Mouse (Mus musculus) liver, postnatal 0 days (tissue): ENCODE results near the gene Mus81. TPM values are rescaled to one million over a fixed set of nuclear protein-coding genes. Genes with fewer than 3 reads are reported as not detected.

Source experiments
- ATAC-seq: fragments of 200-750 bp; cut with Nextera tagmentation; 2 replicates; pipeline ENCODE4 v1.8.0; 2017; ENCODE audit warnings: mild to moderate bottlenecking, moderate library complexity
- DNase-seq: peaks from one replicate; pipeline ENCODE4 v3.0.0-alpha.2; 2016
- H3K27ac ChIP-seq: fragments of 300-500 bp; sonication (generic); 2 replicates; pipeline ENCODE4 v1.5.1; 2014; ENCODE audit warnings: antibody characterized with exemption, moderate library complexity, mild to moderate bottlenecking, low read depth
- H3K27me3 ChIP-seq: fragments of 300-500 bp; sonication (generic); 2 replicates; pipeline ENCODE4 v1.6.1; 2014; ENCODE audit warnings: low read length, control low read depth, mixed read lengths; ENCODE audit not compliant: insufficient read depth
- H3K36me3 ChIP-seq: fragments of 300-500 bp; sonication (generic); replicated peaks from 2 replicates; pipeline ENCODE4 v1.6.1; 2014; ENCODE audit warnings: mild to moderate bottlenecking, control low read depth, low read length, moderate library complexity, mixed read lengths; ENCODE audit not compliant: insufficient read depth
- H3K4me1 ChIP-seq: fragments of 300-500 bp; sonication (generic); 2 replicates; pipeline ENCODE4 v1.6.1; 2014; ENCODE audit warnings: antibody characterized with exemption, mild to moderate bottlenecking, control low read depth; ENCODE audit not compliant: insufficient read depth
- H3K4me2 ChIP-seq: fragments of 300-500 bp; sonication (generic); 2 replicates; pipeline ENCODE4 v1.6.1; 2014; ENCODE audit warnings: low read depth, mild to moderate bottlenecking, low read length, moderate library complexity, mixed read lengths
- H3K4me3 ChIP-seq: fragments of 300-500 bp; sonication (generic); 2 replicates; pipeline ENCODE4 v1.5.1; 2014; ENCODE audit warnings: low read depth, low read length
- H3K9ac ChIP-seq: fragments of 300-500 bp; sonication (generic); replicated peaks from 2 replicates; pipeline ENCODE4 v1.6.1; 2014; ENCODE audit warnings: mild to moderate bottlenecking, moderate library complexity
- H3K9me3 ChIP-seq: fragments of 300-500 bp; sonication (generic); 2 replicates; pipeline ENCODE4 v1.6.1; 2016; ENCODE audit warnings: mild to moderate bottlenecking, control low read depth, low read length, mixed read lengths
- CTCF ChIP-seq: sonication (generic); IDR thresholded peaks from 2 replicates; pipeline ENCODE4 v1.5.1; 2016; ENCODE audit warnings: antibody characterized with exemption, low read depth
- EP300 ChIP-seq: IDR thresholded peaks from 2 replicates; pipeline ENCODE4 v1.6.1; 2016; ENCODE audit warnings: antibody characterized with exemption, low read depth, mild to moderate bottlenecking
- WGBS: fragments of 180-500 bp; shearing (Covaris S2); extraction: QIAGEN DNeasy Blood & Tissue Kit; methylation state at CpG from one replicate; pipeline ENCODE4 v1.1.7; 2014; ENCODE audit not compliant: insufficient replicate concordance; 5-methylcytosine and 5-hydroxymethylcytosine counted together
- polyA plus RNA-seq: library from polyadenylated mRNA; unstranded; fragments of >200 nt; fragmentation: Nextera tagmentation; extraction: Ambion mirVana; gene quantifications from 2 replicates; pipeline ENCODE4 v1.2.1, GENCODE M21; 2015

Gene Mus81
- polyA plus RNA-seq, 1 experiment from 2014 or later = 11.9 TPM

DNA sequence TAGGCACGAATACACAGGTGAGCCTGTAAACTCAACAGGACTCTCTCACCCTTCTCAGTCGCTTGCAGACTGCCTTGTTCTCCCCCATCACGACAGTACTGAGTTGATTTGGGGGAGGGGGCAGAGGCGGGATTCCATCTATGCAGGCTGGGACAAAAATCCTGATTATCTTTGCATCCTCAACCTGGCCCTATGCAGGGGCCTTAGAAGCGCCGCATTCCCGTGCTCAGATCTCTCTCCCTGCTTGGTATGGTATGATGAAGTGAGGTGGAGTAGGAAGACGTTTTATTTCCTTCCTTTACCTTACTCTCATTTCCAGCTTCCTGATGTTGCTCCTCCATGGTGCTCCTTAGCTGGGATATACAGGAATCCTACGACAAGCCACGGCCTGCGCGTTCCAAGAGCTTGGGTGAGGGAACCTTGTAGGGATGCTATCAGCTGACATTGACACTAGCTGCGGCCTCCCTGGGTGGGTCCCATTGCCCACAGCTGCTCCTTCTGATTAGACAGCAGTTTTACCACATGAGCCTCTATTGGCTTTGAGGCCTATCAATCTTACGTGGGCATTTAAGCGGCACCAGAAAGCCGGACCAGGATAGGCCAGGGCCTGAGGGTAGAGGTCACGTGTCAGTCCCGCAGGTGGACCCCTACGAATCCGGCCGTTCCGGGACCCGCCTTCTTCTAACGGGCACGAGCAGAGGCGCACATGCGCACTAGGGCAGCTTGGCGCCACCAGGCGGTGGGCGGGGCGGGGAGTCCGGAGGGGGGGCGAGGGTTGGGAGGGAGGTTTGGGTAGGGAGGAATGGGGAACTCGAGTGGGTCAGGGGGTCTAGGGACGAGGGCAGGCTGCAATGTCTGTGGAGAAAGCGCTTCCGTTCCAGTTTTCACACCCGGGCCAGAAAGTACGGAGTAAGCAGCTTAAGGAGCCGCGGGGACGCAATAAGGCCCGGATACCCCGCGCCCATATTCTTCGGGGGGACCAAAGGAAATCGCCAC is 22.1 kb upstream of the Mus81 start, which contains the start of gene Snx32:
TSS of gene Snx32 (minus strand) at position 508 of the 996 bp plus-strand sequence.
- peak within 1 kb of the TSS; percentile 70 for H3K27ac ChIP-seq
- no peaks in the 10 kb centered on the region for H3K9me3 ChIP-seq
- H3K4me3 ChIP-seq = peak within 1 kb of the TSS; percentile 54
- H3K4me2 ChIP-seq = peak within 1 kb of the TSS; percentile 92
- no peaks in the 10 kb centered on the region for H3K36me3 ChIP-seq
- H3K9ac ChIP-seq = peak within 1 kb of the TSS; percentile 64
- peak; percentile 58 for TF ChIP-seq CTCF
- peak; percentile 85 for TF ChIP-seq EP300
- DNase-seq = peak; percentile 96
- peaks cover 29% of the 10 kb centered on the region for H3K4me1 ChIP-seq
- ATAC-seq = peak; percentile 100
- WGBS = 3% methylated on average over 47 of the region's 47 CpGs
- no peaks in the 10 kb centered on the region for H3K27me3 ChIP-seq

DNA sequence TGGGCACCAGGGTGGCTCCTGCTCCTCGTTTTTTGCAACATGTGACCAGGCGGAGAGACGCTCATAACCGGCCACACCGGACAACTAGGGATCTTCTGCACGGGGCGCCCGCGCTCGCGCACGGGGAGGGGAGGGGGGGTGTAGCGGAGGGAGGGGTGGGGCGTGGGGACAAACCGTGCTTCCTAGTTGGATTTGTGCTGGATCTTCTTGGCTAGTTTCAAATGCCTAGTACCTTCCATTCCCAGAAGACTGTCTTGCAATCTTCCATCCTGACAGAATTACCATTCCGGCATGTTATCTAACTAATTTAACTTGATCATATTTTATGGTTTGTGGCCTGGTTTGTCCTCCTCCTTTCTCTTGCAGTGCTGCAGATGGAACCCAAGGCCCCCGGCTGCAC is 15.5 kb upstream of the Mus81 start, which contains the start of gene 1700020D05Rik:
TSS of gene 1700020D05Rik (minus strand) at position 101 of the 400 bp plus-strand sequence.
- TF ChIP-seq CTCF (no peak), EP300 (no peak)
- H3K4me3 ChIP-seq = no peak within 1 kb of the TSS
- H3K9me3 ChIP-seq = no peaks in the 10 kb centered on the region
- no peak within 1 kb of the TSS for H3K27ac ChIP-seq
- H3K27me3 ChIP-seq = no peaks in the 10 kb centered on the region
- 83% methylated on average over 17 of the region's 17 CpGs for WGBS
- H3K9ac ChIP-seq = no peak within 1 kb of the TSS
- ATAC-seq (no peak), DNase-seq (no peak)
- H3K4me1 ChIP-seq = no peaks in the 10 kb centered on the region
- H3K36me3 ChIP-seq = no peaks in the 10 kb centered on the region
- H3K4me2 ChIP-seq = no peak within 1 kb of the TSS

DNA sequence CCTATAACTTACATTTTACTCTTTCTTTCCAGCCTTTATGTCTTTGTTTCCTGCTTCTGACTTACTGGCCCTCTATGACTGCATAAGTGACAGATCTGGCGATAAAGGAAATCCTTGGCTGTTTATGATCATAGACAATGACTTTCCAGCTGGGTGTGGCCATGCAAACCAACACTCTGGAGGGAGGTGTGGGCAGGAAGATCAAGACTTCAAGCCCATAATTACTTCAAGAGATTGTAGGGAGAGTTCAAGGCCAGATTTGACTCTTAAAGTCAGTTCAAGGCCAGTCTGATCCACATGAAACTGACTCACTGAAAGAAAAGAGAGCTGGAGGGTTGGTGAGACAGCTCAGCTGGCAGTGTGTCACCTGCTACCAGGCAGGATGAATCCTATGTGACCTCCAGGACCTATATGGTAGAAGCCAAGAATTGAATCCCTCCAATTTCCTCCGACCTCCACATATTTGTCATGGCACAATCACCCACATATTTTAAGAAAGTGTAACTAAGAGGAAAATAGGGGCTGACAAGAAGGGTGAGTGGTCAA is 12.2 kb upstream of the Mus81 start:
- no peak overlapping the region for H3K27ac ChIP-seq
- ATAC-seq (no peak), DNase-seq (no peak)
- no peak overlapping the region for H3K4me3 ChIP-seq
- no peak overlapping the region for H3K4me2 ChIP-seq
- no peaks in the 10 kb centered on the region for H3K9me3 ChIP-seq
- H3K9ac ChIP-seq = no peak overlapping the region
- WGBS = 81% methylated on average over 2 of the region's 2 CpGs
- H3K27me3 ChIP-seq = no peaks in the 10 kb centered on the region
- TF ChIP-seq EP300 (no peak), CTCF (no peak)
- H3K36me3 ChIP-seq = peaks cover 22% of the 10 kb centered on the region
- no peaks in the 10 kb centered on the region for H3K4me1 ChIP-seq

DNA sequence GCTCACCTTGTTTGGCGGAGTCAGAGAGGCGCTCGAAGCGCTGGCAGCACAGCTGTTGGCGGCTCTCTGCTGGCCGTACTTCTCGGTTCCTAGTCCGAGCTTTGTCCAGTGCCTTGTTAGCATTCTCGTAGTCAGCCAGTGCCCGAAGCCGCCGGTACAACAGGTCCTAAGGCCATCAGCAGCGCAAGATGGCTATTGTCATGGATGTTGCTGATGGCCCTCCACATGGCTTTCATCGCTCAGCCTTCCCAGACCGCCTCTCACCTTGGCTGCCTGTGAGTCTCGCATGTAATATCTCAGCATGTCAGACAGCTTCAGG is 7.8 kb upstream of the Mus81 start:
- no peak overlapping the region for H3K4me3 ChIP-seq
- peaks cover 47% of the 10 kb centered on the region for H3K36me3 ChIP-seq
- TF ChIP-seq CTCF (no peak), EP300 (no peak)
- 89% methylated on average over 16 of the region's 16 CpGs for WGBS
- H3K27me3 ChIP-seq = no peaks in the 10 kb centered on the region
- H3K27ac ChIP-seq = no peak overlapping the region
- ATAC-seq (no peak), DNase-seq (no peak)
- H3K4me2 ChIP-seq = no peak overlapping the region
- peaks cover 7% of the 10 kb centered on the region; the same call in 1 of the 2 replicates for H3K4me1 ChIP-seq
- H3K9me3 ChIP-seq = no peaks in the 10 kb centered on the region
- no peak overlapping the region for H3K9ac ChIP-seq

DNA sequence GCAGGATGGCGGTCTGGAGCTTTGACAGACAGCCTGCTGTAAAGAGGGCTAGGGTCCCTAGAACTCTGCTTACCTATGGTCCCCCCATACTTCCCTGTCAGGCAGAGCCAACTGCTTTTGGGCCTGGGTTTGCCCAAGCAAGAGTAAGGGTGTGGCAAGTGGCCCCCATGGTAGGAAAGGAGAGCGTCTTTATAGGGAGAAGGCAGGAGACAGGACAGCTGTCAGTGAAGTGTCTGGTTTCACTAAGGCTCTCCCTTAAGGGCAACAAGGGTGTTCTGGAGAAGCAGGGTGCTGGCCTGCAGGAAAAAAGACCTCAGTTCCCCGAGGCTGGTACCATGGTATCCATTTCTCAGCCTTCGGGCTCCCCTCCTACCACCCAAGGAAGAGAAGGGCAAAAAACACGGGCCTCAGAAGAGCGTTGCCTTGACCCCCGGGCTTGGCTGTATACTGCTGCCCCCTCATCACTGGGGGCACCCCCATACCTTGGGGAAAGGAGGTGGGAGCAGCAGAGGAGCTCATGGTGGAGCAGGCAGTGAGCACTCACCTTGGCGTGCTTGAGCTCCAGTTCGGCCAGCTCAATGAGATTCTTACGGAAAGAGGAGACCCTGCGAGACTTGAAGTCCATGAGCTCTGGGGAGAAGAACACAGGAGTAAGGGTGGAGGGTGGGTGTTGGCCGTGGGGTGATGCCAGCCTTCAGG is 7.3 kb upstream of the Mus81 start:
- Histone ChIP-seq H3K9me3 (no peaks in the 10 kb centered on the region), H3K4me1 (peaks cover 7% of the 10 kb centered on the region; the same call in 1 of the 2 replicates), H3K27ac (no peak overlapping the region), H3K36me3 (peaks cover 47% of the 10 kb centered on the region), H3K4me3 (no peak overlapping the region), H3K9ac (no peak overlapping the region), H3K4me2 (no peak overlapping the region), H3K27me3 (no peaks in the 10 kb centered on the region)
- TF ChIP-seq CTCF (no peak), EP300 (no peak)
- DNase-seq = no peak
- no peak for ATAC-seq
- 84% methylated on average over 12 of the region's 12 CpGs for WGBS

DNA sequence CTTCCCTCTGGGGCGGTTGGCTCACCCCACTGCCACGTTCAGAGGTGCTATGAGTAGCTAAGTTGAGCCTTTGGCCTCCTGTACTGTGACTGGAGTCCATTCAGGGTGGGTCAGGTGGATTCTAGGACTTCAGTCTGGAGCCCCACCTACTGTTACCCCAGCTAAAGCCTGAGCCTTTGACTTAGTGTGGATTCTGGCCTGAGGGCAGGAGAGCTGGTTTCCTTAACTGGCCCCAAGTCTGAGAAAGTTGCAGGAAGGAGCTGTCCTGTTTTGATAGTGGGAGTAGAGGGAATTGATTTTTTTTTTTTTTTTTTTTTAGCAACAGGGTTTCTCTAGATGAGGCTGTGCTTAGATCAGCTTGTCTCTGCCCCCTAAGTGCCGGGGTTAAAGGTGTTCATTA is 6.1 kb upstream of the Mus81 start:
- no peak overlapping the region for H3K27ac ChIP-seq
- H3K27me3 ChIP-seq = no peaks in the 10 kb centered on the region
- H3K9me3 ChIP-seq = no peaks in the 10 kb centered on the region
- TF ChIP-seq CTCF = no peak
- TF ChIP-seq EP300 = no peak
- DNase-seq = no peak
- H3K9ac ChIP-seq = no peak overlapping the region
- H3K4me1 ChIP-seq = peaks cover 12% of the 10 kb centered on the region
- no peak for ATAC-seq
- no peak overlapping the region for H3K4me3 ChIP-seq
- WGBS = 85% methylated on average over 3 of the region's 3 CpGs
- H3K4me2 ChIP-seq = no peak overlapping the region
- H3K36me3 ChIP-seq = peaks cover 47% of the 10 kb centered on the region
